Mouse (Mus musculus) cerebellum, adult 2 months (tissue): ENCODE data around the gene Spint2. TPM values are rescaled to one million over a fixed set of nuclear protein-coding genes. Genes with fewer than 3 reads are reported as not detected.
"Not testable (repeated sequence)": the region's sequence is repeated elsewhere in the genome, so short reads cannot be mapped to it uniquely, and the experiment has no call there.

Experiments used
- DNase-seq, 2 experiments: peaks; one replicate each; pipeline ENCODE4 v3.0.0; 2021
- H3K27ac ChIP-seq: fragments of 200-500 bp; 2 replicates; pipeline ENCODE4 v1.5.1; 2012; ENCODE audit warnings: low read length, control low read depth, inconsistent platforms; ENCODE audit not compliant: insufficient read depth
- H3K27me3 ChIP-seq: fragments of 200-500 bp; 2 replicates; pipeline ENCODE4 v1.6.1; 2012; ENCODE audit warnings: inconsistent platforms, mild to moderate bottlenecking, low read length, moderate library complexity; ENCODE audit not compliant: control insufficient read depth, insufficient read depth
- H3K4me1 ChIP-seq: fragments of 200-500 bp; 2 replicates; pipeline ENCODE4 v1.6.1; 2011; ENCODE audit warnings: low read length; ENCODE audit not compliant: control insufficient read depth, insufficient read depth
- H3K4me3 ChIP-seq: fragments of 200-500 bp; replicated peaks from 2 replicates; pipeline ENCODE3; 2011; ENCODE audit warnings: mild to moderate bottlenecking, low read depth, low read length, control low read depth; ENCODE audit not compliant: insufficient read depth
- CTCF ChIP-seq: fragments of 200-500 bp; IDR thresholded peaks from 2 replicates; pipeline ENCODE4 v1.5.1; 2011; ENCODE audit warnings: low read depth, mild to moderate bottlenecking, control low read depth, low read length, moderate library complexity, borderline replicate concordance; ENCODE audit not compliant: insufficient read depth
- POLR2A ChIP-seq: fragments of 200-500 bp; IDR thresholded peaks from 2 replicates; pipeline ENCODE4 v1.6.1; 2011; ENCODE audit warnings: low read length, control low read depth, borderline replicate concordance; ENCODE audit not compliant: insufficient read depth
- WGBS: fragments of 180-500 bp; shearing (Covaris S2); methylation state at CpG from one replicate; pipeline ENCODE4 v1.1.7; 2018; 5-methylcytosine and 5-hydroxymethylcytosine counted together
- polyA plus RNA-seq: library from polyadenylated mRNA; depleted of rRNA; stranded (reverse); fragments of >200 nt; gene quantifications from 2 replicates; pipeline ENCODE4 v1.2.3, GENCODE M21; 2012

Spint2 gene
- polyA plus RNA-seq, 1 experiment, result 46.2 TPM

- TF ChIP-seq CTCF, result no peak
- TF ChIP-seq POLR2A, result no peak
- no peak for DNase-seq
- Histone ChIP-seq H3K4me3 (no peak within 1 kb of the TSS), H3K27me3 (no peaks in the 10 kb centered on the region), H3K4me1 (no peaks in the 10 kb centered on the region), H3K27ac (no peak within 1 kb of the TSS)
- 44% methylated on average over 20 of the region's 20 CpGs for WGBS
Observed at GRCm38 (mm10) chr7:29248261-29248841, 33.4 kb downstream of the Spint2 start, which contains the start of gene 2200002D01Rik. Gene 2200002D01Rik (minus strand): TSS chr7:29248466.

GRCm38 (mm10) chr7:29247706-29248105 is 34.0 kb downstream of the Spint2 start:
- DNase-seq, result no peak
- Histone ChIP-seq H3K27me3 (no peaks in the 10 kb centered on the region), H3K27ac (no peak overlapping the region), H3K4me1 (no peaks in the 10 kb centered on the region), H3K4me3 (no peak overlapping the region)
- WGBS, result 36% methylated on average over 19 of the region's 19 CpGs
- TF ChIP-seq POLR2A (no peak), CTCF (no peak)

DNA sequence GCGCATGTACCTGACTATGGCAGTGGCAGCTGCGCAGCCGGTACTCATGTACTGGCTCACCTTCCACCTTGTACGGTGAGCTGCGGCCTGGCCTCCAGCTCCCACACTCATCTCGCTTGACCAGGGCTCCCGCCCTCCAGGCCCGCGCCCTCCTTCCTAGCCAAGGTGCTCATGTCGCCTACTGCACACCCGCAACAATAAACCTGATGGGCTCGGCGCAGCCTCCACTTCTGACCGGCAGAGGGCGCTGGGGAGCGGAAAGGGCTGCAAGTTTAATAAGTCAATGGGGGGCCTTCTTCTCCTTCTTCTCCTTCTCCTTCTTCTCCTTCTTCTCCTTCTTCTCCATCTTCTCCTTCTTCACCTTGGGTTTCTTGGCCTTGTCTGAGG is 34.4 kb downstream of the Spint2 start:
- peak; percentile 60 to 80 for DNase-seq
- TF ChIP-seq CTCF, result peak; percentile 82
- no peak for TF ChIP-seq POLR2A
- Histone ChIP-seq H3K27me3 (no peaks in the 10 kb centered on the region), H3K4me3 (no peak overlapping the region), H3K27ac (no peak overlapping the region), H3K4me1 (no peaks in the 10 kb centered on the region)
- 38% methylated on average over 16 of the region's 16 CpGs for WGBS

GRCm38 (mm10) chr7:29246619-29247313 is 34.9 kb downstream of the Spint2 start:
- no peak for DNase-seq
- 88% methylated on average over 21 of the region's 21 CpGs for WGBS
- H3K4me1 ChIP-seq, result no peaks in the 10 kb centered on the region
- no peak for TF ChIP-seq POLR2A
- TF ChIP-seq CTCF, result no peak
- no peaks in the 10 kb centered on the region for H3K27me3 ChIP-seq
- H3K4me3 ChIP-seq, result no peak overlapping the region
- H3K27ac ChIP-seq, result no peak overlapping the region

GRCm38 (mm10) chr7:29246015-29246414 is 35.7 kb downstream of the Spint2 start:
- TF ChIP-seq CTCF (no peak), POLR2A (no peak)
- Histone ChIP-seq H3K4me1 (peaks cover 1% of the 10 kb centered on the region; the same call in 1 of the 2 replicates), H3K27ac (no peak overlapping the region), H3K4me3 (no peak overlapping the region), H3K27me3 (no peaks in the 10 kb centered on the region)
- DNase-seq, result no peak
- 75% methylated on average over 5 of the region's 5 CpGs for WGBS

DNA sequence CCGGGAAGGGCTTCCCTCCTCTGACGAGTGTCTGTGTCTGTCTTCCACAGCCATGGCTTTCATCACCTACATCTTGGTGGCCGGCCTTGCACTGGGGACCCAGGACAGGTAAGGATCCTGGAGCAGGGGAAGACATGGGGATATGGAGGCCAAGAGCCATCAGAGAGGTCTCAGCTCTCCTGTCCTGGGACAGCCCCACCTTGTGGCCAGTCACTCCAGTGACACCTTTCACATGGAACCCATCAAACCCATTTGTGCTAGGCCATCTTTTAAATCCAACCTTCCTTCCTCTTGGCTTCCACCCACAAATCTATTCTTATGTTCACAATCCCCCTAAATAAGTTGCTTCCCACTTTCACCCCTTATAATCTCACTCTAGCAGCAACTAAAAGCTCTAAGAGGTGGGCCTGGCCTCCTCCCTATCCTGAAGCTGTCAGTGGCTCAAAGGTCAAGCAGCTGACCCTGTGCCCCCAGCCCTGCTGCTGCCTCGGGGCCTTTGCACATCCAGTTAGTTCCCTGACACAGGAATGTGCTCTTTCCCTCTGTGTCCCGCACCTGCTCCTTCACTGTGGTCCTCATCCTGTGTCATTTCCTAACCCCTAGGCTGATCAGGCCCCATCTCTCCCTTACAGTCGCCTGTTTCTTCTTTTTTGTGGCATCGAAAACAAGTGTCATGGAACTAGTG is 36.8 kb downstream of the Spint2 start:
- no peaks in the 10 kb centered on the region for H3K27me3 ChIP-seq
- DNase-seq, result no peak
- TF ChIP-seq CTCF (peak; percentile 54; the same call in 1 of the 2 replicates), POLR2A (no peak)
- H3K27ac ChIP-seq, result no peak overlapping the region
- 82% methylated on average over 7 of the region's 7 CpGs for WGBS
- peaks cover 6% of the 10 kb centered on the region for H3K4me1 ChIP-seq
- H3K4me3 ChIP-seq, result no peak overlapping the region

DNA sequence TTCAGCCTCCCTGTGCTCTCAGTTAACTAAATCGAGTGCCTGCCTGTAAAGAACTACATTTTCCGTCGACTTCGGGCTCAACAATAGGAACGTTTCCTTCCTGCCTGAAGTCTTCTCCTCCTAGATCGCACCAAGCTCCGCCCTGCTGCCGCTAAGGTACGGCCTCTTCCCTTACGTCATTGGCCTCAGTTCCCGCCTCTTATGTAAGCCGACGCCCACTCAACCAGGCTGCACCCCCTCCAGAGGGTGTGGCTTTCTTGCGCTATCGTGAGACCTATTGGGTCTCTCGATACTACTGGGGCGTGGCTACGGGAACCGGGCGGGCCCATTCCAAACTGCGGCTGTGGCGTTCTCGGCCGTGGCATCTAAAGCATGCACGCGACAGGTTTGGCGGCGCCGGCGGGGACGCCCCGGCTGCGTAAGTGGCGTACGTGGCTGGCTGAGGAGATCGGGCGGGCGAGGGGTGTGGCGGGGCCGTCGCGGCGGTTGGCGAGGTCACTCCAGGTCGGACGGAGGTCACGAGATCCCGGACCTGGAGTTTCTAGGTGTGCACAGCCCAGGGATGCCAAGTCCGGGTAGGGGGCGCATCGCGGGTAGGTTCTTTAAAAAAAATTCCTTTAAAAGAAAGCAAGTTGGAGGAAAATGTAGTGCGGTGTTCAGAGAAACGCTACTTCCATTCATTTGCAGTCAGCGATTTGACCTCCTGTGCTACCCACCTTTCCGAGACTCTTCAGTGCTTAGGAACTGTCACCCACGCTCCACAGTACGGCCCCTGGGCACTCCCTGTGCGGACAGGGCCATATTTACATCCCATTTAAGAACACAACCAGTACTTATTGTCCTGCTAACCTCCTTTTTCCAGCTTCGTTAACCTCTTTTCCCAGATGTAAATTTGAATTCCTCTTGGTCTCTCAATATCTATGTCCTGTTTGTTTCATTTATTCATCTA is 43.4 kb downstream of the Spint2 start, which contains the start of gene Yif1b:
Gene Yif1b (plus strand): TSS at position 311 of the 949 bp plus-strand sequence.
- WGBS, result under 1% methylated on average over 60 of the region's 60 CpGs
- TF ChIP-seq POLR2A, result peak; percentile 91; the same call in 1 of the 2 replicates
- no peak for TF ChIP-seq CTCF
- Histone ChIP-seq H3K27ac (peak within 1 kb of the TSS; percentile 21; the same call in 1 of the 2 replicates), H3K27me3 (no peaks in the 10 kb centered on the region), H3K4me3 (peak within 1 kb of the TSS; percentile 71), H3K4me1 (peaks cover 20% of the 10 kb centered on the region)
- peak; percentile 97 to 99 for DNase-seq

DNA sequence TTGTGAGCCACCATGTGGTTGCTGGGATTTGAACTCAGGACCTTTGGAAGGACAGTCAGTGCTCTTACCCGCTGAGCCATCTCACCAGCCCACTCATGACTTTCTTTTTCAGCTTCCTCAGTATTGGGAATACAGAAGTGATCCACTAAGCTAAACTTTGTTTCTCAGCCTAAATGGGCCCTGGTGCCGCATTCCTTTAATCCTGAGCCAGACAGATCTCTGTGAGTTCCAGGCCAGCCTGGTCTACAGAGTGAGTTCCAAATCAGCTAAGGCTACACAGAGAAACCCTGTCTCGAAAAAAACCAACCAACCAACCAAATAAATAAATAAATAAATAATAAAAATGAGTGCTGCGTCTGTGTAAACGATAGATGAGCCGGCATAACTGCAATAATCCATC is 44.1 kb downstream of the Spint2 start:
- 27% methylated on average over 6 of the region's 6 CpGs for WGBS
- peak overlapping the region; percentile 71 for H3K4me3 ChIP-seq
- H3K27ac ChIP-seq, result peak overlapping the region; percentile 21; the same call in 1 of the 2 replicates
- not testable (repeated sequence) for DNase-seq, H3K27me3 ChIP-seq
- H3K4me1 ChIP-seq, result peaks cover 20% of the 10 kb centered on the region
